Mouse (Mus musculus): ENCODE results near the gene Slc12a1.

DNA sequence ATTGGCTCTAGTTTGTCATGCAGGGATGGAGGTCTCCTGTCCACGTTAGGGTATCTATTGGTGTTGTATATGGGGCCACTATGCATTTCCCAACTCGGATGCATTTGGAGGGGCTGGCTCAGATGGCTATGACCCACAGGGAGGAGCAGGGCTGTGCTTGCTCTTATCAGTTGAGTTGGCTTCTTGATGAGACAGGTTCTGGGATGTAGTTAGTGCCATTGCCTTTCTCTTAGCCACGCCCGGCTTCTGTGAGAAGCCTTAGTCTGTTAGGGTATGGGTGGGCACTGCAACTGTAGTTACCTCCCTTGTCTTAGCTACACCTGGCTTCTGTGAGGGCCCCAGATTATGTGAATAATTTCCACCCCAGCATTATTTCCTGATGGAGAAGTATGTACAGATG lies 79.9 kb downstream of the Slc12a1 start:
- TF ChIP-seq CTCF (IDR thresholded peaks at IDR 0.05; ENCODE audit: borderline replicate concordance, control insufficient read depth, extremely low read depth, insufficient read depth, low read length, poor library complexity), result no peak
- no peak for TF ChIP-seq POLR2A (IDR thresholded peaks at IDR 0.05; ENCODE audit: control insufficient read depth, extremely low read depth, insufficient read depth, low read length, poor library complexity)

Measured in thymus, adult 2 months (tissue).